Mouse (Mus musculus): ENCODE measurements at regions not wholly inside any gene's neighbourhood (a gene's known extent, or its start where the extent isn't known, plus 50 kb on each side); places are given as distances from the start of the nearest gene placed in this dataset.

DNA sequence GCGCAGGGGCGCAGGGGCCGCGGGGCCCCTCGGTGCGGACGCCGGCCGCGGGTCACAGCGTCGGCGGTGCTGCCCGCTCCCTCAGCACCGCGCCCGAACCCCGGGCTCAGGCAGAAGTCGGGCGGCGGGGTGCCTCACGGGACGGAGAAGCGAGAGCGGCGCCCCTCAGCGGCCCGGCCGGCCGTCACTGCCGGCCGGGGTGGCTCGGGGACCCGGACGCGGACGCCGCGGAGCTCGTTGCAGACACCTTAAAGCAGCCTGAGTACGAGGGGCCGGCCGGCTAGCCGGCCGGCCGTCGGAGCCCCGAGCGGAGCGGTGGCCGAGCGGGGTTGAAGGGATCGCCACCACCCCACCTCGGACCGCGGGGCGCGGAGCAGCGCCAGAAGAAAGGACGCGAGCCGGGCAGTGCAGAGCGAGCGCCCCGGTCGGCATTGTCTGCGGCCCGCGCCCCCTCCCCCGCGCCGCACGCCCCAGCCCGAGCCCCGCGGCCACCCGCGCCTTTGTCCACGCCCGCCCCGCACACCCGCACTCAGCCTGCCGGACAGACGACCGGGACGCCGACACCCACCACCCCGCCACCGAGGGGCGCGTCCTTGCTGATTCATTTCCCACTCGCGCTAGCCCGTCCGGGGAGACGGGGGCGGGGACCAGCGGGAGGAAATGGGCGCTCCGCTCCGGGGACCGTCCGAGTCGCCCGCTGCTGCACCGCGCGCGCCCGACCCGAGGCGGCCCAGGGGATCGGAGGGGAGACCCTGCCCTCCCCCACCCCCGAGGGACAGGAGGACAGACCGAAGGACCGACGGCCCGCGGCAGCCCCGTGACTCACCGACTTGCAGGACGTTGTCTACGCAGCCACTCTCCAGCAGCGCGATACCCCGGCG lies 155.4 kb upstream of the Smim15 start:
- Histone ChIP-seq H3K4me1 (ENCODE audit: insufficient read depth) (peaks cover 10% of the 10 kb centered on the region), H3K27ac (ENCODE audit: low read depth) (peak overlapping the region; percentile 93), H3K4me2 (peak overlapping the region; percentile 73), H3K9me3 (ENCODE audit: low read depth, low read length) (no peaks in the 10 kb centered on the region), H3K9ac (peak overlapping the region; percentile 89), H3K27me3 (ENCODE audit: insufficient read depth, low read length) (no peaks in the 10 kb centered on the region), H3K36me3 (ENCODE audit: insufficient read depth) (no peaks in the 10 kb centered on the region), H3K4me3 (ENCODE audit: low read depth, low read length) (peak overlapping the region; percentile 85)
- no peak for ATAC-seq (ENCODE audit: insufficient read depth)
- DNase-seq = peak; percentile 72
- under 1% methylated on average over 93 of the region's 127 CpGs for WGBS
- TF ChIP-seq CTCF (IDR thresholded peaks at IDR 0.05; ENCODE audit: low read depth) = no peak

- Histone ChIP-seq H3K27ac (ENCODE audit: low read depth) (peak overlapping the region; percentile 93), H3K4me3 (ENCODE audit: low read depth, low read length) (peak overlapping the region; percentile 85), H3K27me3 (ENCODE audit: insufficient read depth, low read length) (no peaks in the 10 kb centered on the region), H3K36me3 (ENCODE audit: insufficient read depth) (no peaks in the 10 kb centered on the region), H3K4me2 (peak overlapping the region; percentile 73), H3K9me3 (ENCODE audit: low read depth, low read length) (no peaks in the 10 kb centered on the region), H3K9ac (peak overlapping the region; percentile 89), H3K4me1 (ENCODE audit: insufficient read depth) (peaks cover 10% of the 10 kb centered on the region)
- peak; percentile 56 for DNase-seq
- TF ChIP-seq CTCF (IDR thresholded peaks at IDR 0.05; ENCODE audit: low read depth) = no peak
- no peak for ATAC-seq (ENCODE audit: insufficient read depth)
- 1% methylated on average over 9 of the region's 9 CpGs for WGBS
Measured at GRCm38 (mm10) chr13:107888231-107888555, 156.1 kb upstream of the Smim15 start.

DNA sequence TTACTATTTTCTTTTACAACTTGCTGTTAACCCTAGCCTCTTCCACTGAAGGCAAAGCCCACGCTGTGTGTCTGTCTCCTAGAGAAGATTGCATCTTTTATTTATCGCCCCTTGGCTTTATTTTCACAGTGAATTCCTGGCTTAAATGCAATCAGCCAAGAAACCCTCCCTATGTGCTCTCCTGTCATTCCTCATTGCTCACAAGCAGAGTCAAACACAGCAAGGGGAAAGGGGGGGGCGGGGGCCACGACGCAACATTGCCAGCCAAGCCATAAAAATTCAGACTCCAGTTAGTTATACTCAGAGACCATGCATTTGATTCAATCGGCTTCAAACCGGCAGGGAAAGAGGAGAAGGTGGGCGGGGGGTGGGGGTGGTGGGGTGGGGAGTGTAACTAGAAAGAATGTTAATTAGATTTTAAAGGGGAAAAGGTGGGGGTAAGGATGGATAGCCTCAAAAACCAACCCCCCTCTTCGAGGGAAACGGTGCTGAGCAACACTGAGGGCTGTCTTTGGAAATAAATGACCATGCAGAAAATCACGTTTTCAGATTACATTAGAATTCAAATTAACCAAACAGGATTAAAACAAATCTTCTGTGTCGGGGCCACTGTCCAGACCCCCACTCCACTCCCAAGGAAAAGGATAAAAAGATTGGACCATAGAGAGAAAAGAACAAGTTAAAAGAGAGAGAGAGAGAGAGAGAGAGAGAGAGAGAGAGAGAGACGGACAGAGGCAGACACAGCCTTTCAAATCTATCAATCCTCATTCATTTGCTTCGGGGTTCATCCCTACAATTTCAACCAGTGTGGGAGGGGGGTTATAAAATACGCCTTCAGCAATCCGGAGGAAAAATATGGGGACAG lies 156.6 kb upstream of the Smim15 start:
- WGBS = 3% methylated on average over 16 of the region's 16 CpGs

GRCm38 (mm10) chr13:107884836-107885235 lies 159.4 kb upstream of the Smim15 start:
- Histone ChIP-seq H3K4me1 (ENCODE audit: insufficient read depth) (peaks cover 10% of the 10 kb centered on the region), H3K36me3 (ENCODE audit: insufficient read depth) (no peaks in the 10 kb centered on the region), H3K4me3 (ENCODE audit: low read depth, low read length) (no peak overlapping the region), H3K27me3 (ENCODE audit: insufficient read depth, low read length) (no peaks in the 10 kb centered on the region), H3K27ac (ENCODE audit: low read depth) (no peak overlapping the region), H3K9me3 (ENCODE audit: low read depth, low read length) (peaks cover 5% of the 10 kb centered on the region; the same call in 1 of the 2 replicates), H3K9ac (no peak overlapping the region), H3K4me2 (no peak overlapping the region)
- DNase-seq = no peak
- TF ChIP-seq CTCF (IDR thresholded peaks at IDR 0.05; ENCODE audit: low read depth) = no peak
- ATAC-seq (ENCODE audit: insufficient read depth) = no peak
- 81% methylated on average over 3 of the region's 3 CpGs for WGBS

More for the DNA sequence above, 156.6 kb upstream of the Smim15 start:
- peak overlapping the region; percentile 73 for H3K4me2 ChIP-seq
- no peak for TF ChIP-seq CTCF (IDR thresholded peaks at IDR 0.05; ENCODE audit: low read depth)
- peaks cover 10% of the 10 kb centered on the region for H3K4me1 ChIP-seq (ENCODE audit: insufficient read depth)
- H3K27ac ChIP-seq (ENCODE audit: low read depth) = peak overlapping the region; percentile 93
- H3K9ac ChIP-seq = peak overlapping the region; percentile 89
- peak; percentile 24 for DNase-seq
- no peak for ATAC-seq (ENCODE audit: insufficient read depth)
- no peaks in the 10 kb centered on the region for H3K36me3 ChIP-seq (ENCODE audit: insufficient read depth)
- H3K4me3 ChIP-seq (ENCODE audit: low read depth, low read length) = peak overlapping the region; percentile 85
- no peaks in the 10 kb centered on the region for H3K9me3 ChIP-seq (ENCODE audit: low read depth, low read length)
- no peaks in the 10 kb centered on the region for H3K27me3 ChIP-seq (ENCODE audit: insufficient read depth, low read length)

- Histone ChIP-seq H3K4me1 (ENCODE audit: insufficient read depth) (peaks cover 12% of the 10 kb centered on the region), H3K9ac (no peak overlapping the region), H3K36me3 (ENCODE audit: insufficient read depth) (no peaks in the 10 kb centered on the region), H3K4me3 (ENCODE audit: low read depth, low read length) (no peak overlapping the region), H3K4me2 (no peak overlapping the region), H3K27me3 (ENCODE audit: insufficient read depth, low read length) (no peaks in the 10 kb centered on the region), H3K27ac (ENCODE audit: low read depth) (no peak overlapping the region), H3K9me3 (ENCODE audit: low read depth, low read length) (peaks cover 5% of the 10 kb centered on the region; the same call in 1 of the 2 replicates)
- TF ChIP-seq CTCF (IDR thresholded peaks at IDR 0.05; ENCODE audit: low read depth) = no peak
- DNase-seq = no peak
- WGBS = 77% methylated on average over 5 of the region's 5 CpGs
- no peak for ATAC-seq (ENCODE audit: insufficient read depth)
Measured at GRCm38 (mm10) chr13:107882337-107882736, 161.9 kb upstream of the Smim15 start.

- Histone ChIP-seq H3K4me2 (no peak overlapping the region), H3K27ac (ENCODE audit: low read depth) (no peak overlapping the region), H3K4me3 (ENCODE audit: low read depth, low read length) (no peak overlapping the region), H3K36me3 (ENCODE audit: insufficient read depth) (no peaks in the 10 kb centered on the region), H3K4me1 (ENCODE audit: insufficient read depth) (peaks cover 3% of the 10 kb centered on the region; the same call in 1 of the 2 replicates), H3K27me3 (ENCODE audit: insufficient read depth, low read length) (no peaks in the 10 kb centered on the region), H3K9ac (no peak overlapping the region), H3K9me3 (ENCODE audit: low read depth, low read length) (peaks cover 5% of the 10 kb centered on the region; the same call in 1 of the 2 replicates)
- peak; percentile 27 for TF ChIP-seq CTCF (IDR thresholded peaks at IDR 0.05; ENCODE audit: low read depth)
- WGBS = 91% methylated on average over 2 of the region's 2 CpGs
- ATAC-seq (ENCODE audit: insufficient read depth) (no peak), DNase-seq (no peak)
Measured at GRCm38 (mm10) chr13:107880551-107880950, 163.7 kb upstream of the Smim15 start.

All from lung, embryonic 14.5 days (tissue).